Mouse (Mus musculus) stomach, embryonic 14.5 days (tissue): ENCODE measurements at regions not wholly inside any gene's neighbourhood (a gene's known extent, or its start where the extent isn't known, plus 50 kb on each side); places are given as distances from the start of the nearest gene placed in this dataset.

Experiments
- ATAC-seq: fragments of 200-750 bp; cut with Nextera tagmentation; 2 replicates; pipeline ENCODE4 v1.8.0; 2017; ENCODE audit warnings: low read depth, moderate TSS enrichment; ENCODE audit not compliant: insufficient number of reproducible peaks, insufficient read depth, low FRiP score
- H3K27ac ChIP-seq: fragments of 300-500 bp; sonication (generic); 2 replicates; pipeline ENCODE4 v1.5.1; 2014; ENCODE audit warnings: mild to moderate bottlenecking, low read length, moderate library complexity, mixed read lengths
- H3K27me3 ChIP-seq: fragments of 300-500 bp; sonication (generic); 2 replicates; pipeline ENCODE4 v1.6.1; 2014; ENCODE audit warnings: low read length, control low read depth, mixed read lengths; ENCODE audit not compliant: control insufficient read depth, insufficient read depth
- H3K36me3 ChIP-seq: fragments of 300-500 bp; sonication (generic); 2 replicates; pipeline ENCODE4 v1.6.1; 2014; ENCODE audit warnings: mild to moderate bottlenecking, control low read depth, low read length, moderate library complexity, mixed read lengths; ENCODE audit not compliant: control insufficient read depth, insufficient read depth
- H3K4me1 ChIP-seq: fragments of 300-500 bp; sonication (generic); 2 replicates; pipeline ENCODE4 v1.6.1; 2014; ENCODE audit warnings: low read length, control low read depth, mixed read lengths; ENCODE audit not compliant: control insufficient read depth, insufficient read depth
- H3K4me2 ChIP-seq: fragments of 300-500 bp; sonication (generic); replicated peaks from 2 replicates; pipeline ENCODE4 v1.6.1; 2014; ENCODE audit warnings: low read depth, low read length, control low read depth
- H3K4me3 ChIP-seq: fragments of 300-500 bp; sonication (generic); 2 replicates; pipeline ENCODE4 v1.5.1; 2014; ENCODE audit warnings: low read depth, low read length, control low read depth
- H3K9ac ChIP-seq: fragments of 300-500 bp; sonication (generic); replicated peaks from 2 replicates; pipeline ENCODE4 v1.6.1; 2014; ENCODE audit warnings: low read depth, mild to moderate bottlenecking, control low read depth, low read length, moderate library complexity, mixed read lengths
- H3K9me3 ChIP-seq: fragments of 300-500 bp; sonication (generic); 2 replicates; pipeline ENCODE4 v1.6.1; 2016; ENCODE audit warnings: low read depth, low read length, control low read depth; ENCODE audit not compliant: control insufficient read depth
- WGBS: fragments of 180-500 bp; shearing (Covaris S2); extraction: QIAGEN DNeasy Blood & Tissue Kit; methylation state at CpG from one replicate; pipeline ENCODE4 v1.1.7; 2014; 5-methylcytosine and 5-hydroxymethylcytosine counted together

- ATAC-seq: no peak; the same call in 1 of the 2 replicates
- peaks cover 14% of the 10 kb centered on the region for H3K4me1 ChIP-seq
- H3K27ac ChIP-seq: no peak overlapping the region
- no peak overlapping the region for H3K4me3 ChIP-seq
- H3K4me2 ChIP-seq: no peak overlapping the region
- no peaks in the 10 kb centered on the region for H3K36me3 ChIP-seq
- no peaks in the 10 kb centered on the region for H3K9me3 ChIP-seq
- no peaks in the 10 kb centered on the region for H3K27me3 ChIP-seq
- no peak overlapping the region for H3K9ac ChIP-seq
- 76% methylated on average over 14 of the region's 14 CpGs for WGBS
These were observed 123.3 kb upstream of the Slc44a1 start for GRCm38 (mm10) chr4:53316796-53317452.

- Histone ChIP-seq H3K4me3 (no peak overlapping the region), H3K36me3 (no peaks in the 10 kb centered on the region), H3K4me1 (peaks cover 14% of the 10 kb centered on the region), H3K9ac (no peak overlapping the region), H3K27ac (no peak overlapping the region), H3K4me2 (no peak overlapping the region), H3K27me3 (no peaks in the 10 kb centered on the region), H3K9me3 (no peaks in the 10 kb centered on the region)
- 56% methylated on average over 13 of the region's 13 CpGs for WGBS
- peak; percentile 51 for ATAC-seq
These were observed 124.1 kb upstream of the Slc44a1 start for GRCm38 (mm10) chr4:53315876-53316762.

GRCm38 (mm10) chr4:53315121-53315875 is 124.9 kb upstream of the Slc44a1 start:
- no peaks in the 10 kb centered on the region for H3K27me3 ChIP-seq
- H3K9ac ChIP-seq: no peak overlapping the region
- no peaks in the 10 kb centered on the region for H3K36me3 ChIP-seq
- no peak overlapping the region for H3K27ac ChIP-seq
- H3K4me3 ChIP-seq: no peak overlapping the region
- H3K4me1 ChIP-seq: peaks cover 14% of the 10 kb centered on the region
- no peak for ATAC-seq
- 64% methylated on average over 7 of the region's 7 CpGs for WGBS
- no peaks in the 10 kb centered on the region for H3K9me3 ChIP-seq
- H3K4me2 ChIP-seq: no peak overlapping the region

GRCm38 (mm10) chr4:53314076-53314475 is 126.1 kb upstream of the Slc44a1 start:
- Histone ChIP-seq H3K27ac (no peak overlapping the region), H3K4me2 (no peak overlapping the region), H3K27me3 (no peaks in the 10 kb centered on the region), H3K9ac (no peak overlapping the region), H3K4me3 (no peak overlapping the region), H3K4me1 (peaks cover 14% of the 10 kb centered on the region), H3K36me3 (no peaks in the 10 kb centered on the region), H3K9me3 (no peaks in the 10 kb centered on the region)
- WGBS: 89% methylated on average over 8 of the region's 8 CpGs
- no peak for ATAC-seq

- Histone ChIP-seq H3K36me3 (no peaks in the 10 kb centered on the region), H3K27ac (no peak overlapping the region), H3K27me3 (no peaks in the 10 kb centered on the region), H3K4me2 (no peak overlapping the region), H3K9ac (no peak overlapping the region), H3K4me3 (no peak overlapping the region), H3K4me1 (no peaks in the 10 kb centered on the region), H3K9me3 (no peaks in the 10 kb centered on the region)
- WGBS: 64% methylated on average over 4 of the region's 4 CpGs
- ATAC-seq: no peak
These were observed 133.1 kb upstream of the Slc44a1 start for GRCm38 (mm10) chr4:53307121-53307520.

GRCm38 (mm10) chr4:53304782-53305385 is 135.3 kb upstream of the Slc44a1 start:
- WGBS: 85% methylated on average over 4 of the region's 4 CpGs
- no peaks in the 10 kb centered on the region for H3K27me3 ChIP-seq

GRCm38 (mm10) chr4:53304290-53304654 is 135.9 kb upstream of the Slc44a1 start:
- no peaks in the 10 kb centered on the region for H3K9me3 ChIP-seq
- ATAC-seq: no peak
- H3K9ac ChIP-seq: no peak overlapping the region
- no peak overlapping the region for H3K4me3 ChIP-seq
- 59% methylated on average over 2 of the region's 2 CpGs for WGBS
- H3K36me3 ChIP-seq: no peaks in the 10 kb centered on the region
- H3K27me3 ChIP-seq: no peaks in the 10 kb centered on the region
- H3K27ac ChIP-seq: no peak overlapping the region
- H3K4me2 ChIP-seq: no peak overlapping the region
- H3K4me1 ChIP-seq: no peaks in the 10 kb centered on the region

More at GRCm38 (mm10) chr4:53304782-53305385, 135.3 kb upstream of the Slc44a1 start:
- H3K4me1 ChIP-seq: no peaks in the 10 kb centered on the region
- no peak overlapping the region for H3K4me2 ChIP-seq
- no peak for ATAC-seq
- H3K27ac ChIP-seq: no peak overlapping the region
- H3K9me3 ChIP-seq: no peaks in the 10 kb centered on the region
- no peaks in the 10 kb centered on the region for H3K36me3 ChIP-seq
- H3K9ac ChIP-seq: no peak overlapping the region
- no peak overlapping the region for H3K4me3 ChIP-seq

- Histone ChIP-seq H3K4me2 (no peak overlapping the region), H3K9ac (no peak overlapping the region), H3K27ac (no peak overlapping the region), H3K9me3 (no peaks in the 10 kb centered on the region), H3K36me3 (no peaks in the 10 kb centered on the region), H3K4me3 (no peak overlapping the region), H3K4me1 (no peaks in the 10 kb centered on the region), H3K27me3 (no peaks in the 10 kb centered on the region)
- no peak for ATAC-seq
- WGBS: 43% methylated on average over 4 of the region's 4 CpGs
These were observed 136.5 kb upstream of the Slc44a1 start for GRCm38 (mm10) chr4:53303621-53304289.
